Mouse (Mus musculus): ENCODE measurements around the gene Ntm.

The Ntm gene

GRCm38 (mm10) chr9:29128416-29128815 is 834.5 kb downstream of the Ntm start:
- DNase-seq (ENCODE audit: low spot score), result no peak

DNA sequence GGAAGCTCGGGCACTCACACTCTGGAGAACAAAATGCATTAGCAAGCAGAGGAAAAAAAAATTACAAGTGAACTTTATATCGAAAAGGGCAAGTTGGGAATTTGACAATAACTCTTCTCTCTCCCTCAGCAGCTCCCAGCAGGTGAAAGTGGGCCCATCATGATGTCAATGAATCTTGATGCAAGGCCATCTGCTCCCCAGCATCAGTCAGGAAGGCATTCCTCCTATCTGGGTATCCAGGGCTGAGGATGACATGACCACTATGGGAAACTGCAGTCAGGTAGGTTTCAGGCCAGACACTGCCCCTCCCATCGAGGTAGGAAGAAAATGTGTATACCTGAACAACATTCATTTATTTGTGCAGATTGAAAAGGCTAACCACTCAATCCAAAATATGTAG is 838.5 kb downstream of the Ntm start:
- DNase-seq (ENCODE audit: low spot score), result no peak

DNA sequence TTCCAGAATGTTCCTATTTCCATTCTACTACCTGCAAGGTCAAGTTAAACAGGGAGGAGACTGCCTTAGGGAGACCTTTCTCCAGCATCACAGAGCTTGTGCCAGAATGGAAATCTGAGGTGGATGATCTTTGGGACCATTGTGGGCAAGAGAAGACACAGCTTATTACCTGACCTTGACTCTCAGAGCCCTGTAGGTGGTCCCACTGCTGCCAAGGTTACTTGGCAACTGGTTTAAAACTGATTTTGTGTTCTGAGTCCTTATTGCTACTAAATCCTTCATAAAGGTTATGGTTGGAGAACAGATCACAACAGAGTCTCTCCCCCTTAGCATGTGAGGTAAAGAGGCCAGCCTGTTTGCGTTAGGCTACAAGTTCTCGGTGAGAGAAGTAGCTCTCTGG is 839.1 kb downstream of the Ntm start:
- DNase-seq (ENCODE audit: low spot score), result no peak

- no peak for DNase-seq (ENCODE audit: low spot score)
Observed at GRCm38 (mm10) chr9:29117561-29118112, 845.3 kb downstream of the Ntm start.

GRCm38 (mm10) chr9:29115337-29115736 is 847.6 kb downstream of the Ntm start:
- DNase-seq (ENCODE audit: low spot score), result no peak

- no peak for DNase-seq (ENCODE audit: low spot score)
Observed at GRCm38 (mm10) chr9:29106771-29107170, 856.2 kb downstream of the Ntm start.

DNA sequence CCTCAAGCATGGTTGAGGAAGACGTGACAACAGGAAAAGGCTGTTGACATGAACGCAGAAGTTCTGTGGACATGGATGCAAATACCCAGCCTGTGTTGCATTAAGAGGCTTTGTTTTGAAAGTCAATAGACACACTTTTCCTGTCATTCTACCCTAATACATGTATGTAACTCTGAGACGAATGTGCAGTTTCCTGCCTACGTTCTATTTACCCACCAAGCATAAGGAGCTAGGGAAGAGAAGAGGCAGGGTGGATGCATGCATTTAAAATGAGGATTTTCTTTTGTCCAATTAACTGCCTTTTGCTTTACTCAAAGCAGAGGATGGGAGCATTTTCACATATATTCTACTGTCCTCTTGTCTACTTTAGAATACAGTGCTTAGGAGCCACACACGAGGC is 858.5 kb downstream of the Ntm start:
- no peak for DNase-seq (ENCODE audit: low spot score)

GRCm38 (mm10) chr9:29103993-29104392 is 858.9 kb downstream of the Ntm start:
- DNase-seq (ENCODE audit: low spot score), result no peak

- no peak for DNase-seq (ENCODE audit: low spot score)
Observed at GRCm38 (mm10) chr9:29100624-29101023, 862.3 kb downstream of the Ntm start.

GRCm38 (mm10) chr9:29092443-29092842 is 870.5 kb downstream of the Ntm start:
- DNase-seq (ENCODE audit: low spot score), result no peak

DNA sequence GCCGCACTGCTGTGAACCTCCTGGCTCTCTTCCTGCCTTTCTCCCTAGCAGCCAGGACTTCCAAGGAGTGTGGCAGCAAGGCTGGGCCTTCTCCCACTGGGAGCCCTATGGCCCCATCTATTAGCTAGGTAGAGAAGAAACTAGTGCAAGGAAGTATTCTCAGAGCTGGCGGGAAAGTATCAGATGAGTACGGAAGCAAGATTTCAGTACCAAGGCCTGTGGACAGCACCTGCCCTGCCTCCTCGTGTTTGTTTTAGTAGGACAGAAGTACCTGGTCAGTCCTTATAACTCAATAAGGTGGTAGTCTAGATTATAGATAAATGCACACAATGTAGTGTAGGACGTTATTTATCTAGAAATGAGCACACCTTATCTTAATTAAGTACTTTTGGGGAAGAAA is 874.3 kb downstream of the Ntm start:
- DNase-seq (ENCODE audit: low spot score), result no peak

DNA sequence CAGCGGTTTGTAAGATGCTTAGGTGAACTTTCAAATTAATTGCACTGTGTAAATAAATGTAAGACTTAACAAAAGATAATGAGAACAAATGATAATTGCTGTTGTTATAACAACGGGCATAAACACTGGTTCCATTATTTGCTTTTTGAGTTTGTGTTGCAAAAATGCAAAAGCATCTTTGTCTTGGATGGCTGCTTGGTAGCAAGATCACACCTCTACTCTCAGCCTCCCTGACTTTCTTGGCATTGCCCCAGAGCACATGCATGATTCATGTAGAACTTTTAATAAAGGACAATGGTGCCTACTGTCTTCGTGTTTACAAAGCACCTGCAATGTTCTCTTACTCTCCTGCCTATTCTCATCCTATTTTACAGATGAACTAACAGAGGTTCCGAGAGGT is 875.3 kb downstream of the Ntm start:
- DNase-seq (ENCODE audit: low spot score), result no peak

- DNase-seq (ENCODE audit: low spot score), result no peak
Observed at GRCm38 (mm10) chr9:29087171-29087570, 875.8 kb downstream of the Ntm start.

DNA sequence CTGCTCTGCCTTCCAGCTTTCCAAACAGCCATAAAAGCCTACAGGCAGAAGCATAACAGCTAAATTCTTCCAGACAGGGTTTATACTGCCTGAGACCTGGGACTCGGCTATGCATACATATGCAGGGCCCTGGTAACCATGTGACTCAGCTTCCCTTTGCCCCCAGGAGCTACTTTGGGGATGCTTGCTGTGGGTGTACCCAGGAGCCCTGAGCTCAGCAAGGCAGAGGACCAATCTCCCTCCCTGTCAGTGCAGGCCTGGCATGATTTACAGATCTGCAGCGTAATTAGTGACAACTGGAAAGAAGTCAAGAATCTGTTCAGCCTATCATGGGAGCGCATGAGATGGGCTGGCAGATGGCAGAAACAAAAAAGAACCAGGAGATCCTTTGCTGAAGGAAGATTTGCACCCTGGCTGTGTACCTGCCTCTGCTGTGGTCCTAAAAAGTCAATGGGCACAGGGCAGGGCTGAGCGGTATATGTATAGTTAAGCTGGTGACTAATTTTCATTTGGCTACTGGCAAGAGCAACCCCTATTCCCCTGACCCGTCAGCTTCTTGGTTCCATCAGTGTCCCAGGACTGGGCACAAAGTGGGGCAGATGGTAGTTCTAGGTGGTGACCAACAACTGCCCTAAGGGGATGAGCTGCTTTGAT is 886.9 kb downstream of the Ntm start:
- no peak for DNase-seq (ENCODE audit: low spot score)

DNA sequence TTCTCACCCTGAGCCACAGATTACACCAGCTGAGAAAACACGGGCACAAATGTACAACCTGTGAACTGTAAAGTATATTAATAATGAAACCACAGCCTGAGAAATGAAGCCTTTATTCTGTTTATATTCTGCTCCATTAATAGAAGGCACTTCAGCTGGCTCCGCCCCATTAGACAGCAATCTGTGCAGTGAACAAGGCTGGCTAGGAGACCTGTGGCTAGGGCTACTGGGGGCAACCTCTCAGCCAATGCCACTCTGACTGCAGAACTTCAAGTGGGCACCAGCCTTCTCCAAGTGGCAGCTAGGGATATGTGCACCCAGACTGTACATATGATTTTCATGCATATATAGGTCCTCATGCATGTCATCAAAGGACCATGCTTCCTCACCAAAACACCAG is 887.7 kb downstream of the Ntm start:
- no peak for DNase-seq (ENCODE audit: low spot score)

- DNase-seq (ENCODE audit: low spot score), result no peak
Observed at GRCm38 (mm10) chr9:29074494-29074893, 888.4 kb downstream of the Ntm start.

DNA sequence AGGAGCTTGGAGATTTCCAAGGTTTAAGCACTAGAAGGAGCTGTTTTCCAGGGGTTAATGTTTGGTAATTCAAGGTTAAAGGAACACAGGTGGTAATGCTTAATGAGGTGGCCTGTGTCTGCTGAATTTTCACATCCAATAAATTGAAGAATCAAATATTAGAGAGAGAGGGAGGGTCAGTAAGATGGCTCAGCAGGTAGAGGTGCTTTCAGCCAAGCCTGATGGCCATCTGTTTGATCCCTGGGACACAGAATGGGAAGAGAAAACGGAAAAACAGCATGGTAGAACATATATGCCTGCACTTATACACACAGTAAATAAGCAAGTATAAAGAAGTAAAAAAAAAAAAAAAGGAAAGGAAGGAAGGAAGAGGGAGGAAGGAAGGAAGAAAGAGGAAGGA is 890.9 kb downstream of the Ntm start:
- no peak for DNase-seq (ENCODE audit: low spot score)

DNA sequence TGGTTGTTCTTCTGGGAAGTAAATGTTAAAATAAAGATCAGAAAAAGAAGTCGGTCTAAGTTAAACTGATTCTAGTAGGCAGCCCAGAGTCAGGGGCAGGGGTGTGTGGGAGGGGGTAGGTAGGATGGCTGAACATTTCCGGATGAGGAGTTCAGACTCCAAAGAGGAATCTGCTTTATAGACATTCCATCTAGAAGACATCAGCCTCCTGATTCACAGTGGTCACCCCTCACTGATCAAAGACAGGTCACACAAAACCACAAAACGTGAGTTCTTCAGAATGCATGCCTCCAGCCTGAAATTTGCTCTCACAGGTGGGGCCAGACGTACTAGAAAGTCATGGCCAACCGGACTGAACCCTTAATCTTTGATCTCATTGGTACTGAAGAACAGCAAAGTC is 895.4 kb downstream of the Ntm start:
- no peak for DNase-seq (ENCODE audit: low spot score)

- no peak for DNase-seq (ENCODE audit: low spot score)
Observed at GRCm38 (mm10) chr9:29060293-29060692, 902.6 kb downstream of the Ntm start.

DNA sequence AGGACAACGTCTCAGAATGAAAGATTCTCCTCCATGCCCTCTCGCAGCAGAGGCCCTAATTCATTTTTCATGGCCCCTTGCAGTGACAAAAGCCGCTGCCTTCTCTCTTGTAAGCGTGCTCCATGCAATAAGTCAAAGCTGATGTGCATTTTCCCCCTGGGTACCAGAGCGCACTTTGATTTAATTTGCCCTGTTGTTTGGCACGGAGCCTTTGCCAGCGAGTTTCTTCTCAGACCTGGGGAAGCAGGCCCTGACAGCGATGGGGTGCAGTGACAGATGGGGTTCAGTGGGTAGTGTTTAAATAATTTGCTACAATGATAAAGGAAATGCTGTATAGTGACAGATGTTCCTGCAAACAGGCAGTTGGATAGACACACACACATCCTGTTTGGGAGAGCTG is 904.1 kb downstream of the Ntm start:
- DNase-seq (ENCODE audit: low spot score), result no peak

- no peak for DNase-seq (ENCODE audit: low spot score)
Observed at GRCm38 (mm10) chr9:29055637-29056036, 907.3 kb downstream of the Ntm start.

DNA sequence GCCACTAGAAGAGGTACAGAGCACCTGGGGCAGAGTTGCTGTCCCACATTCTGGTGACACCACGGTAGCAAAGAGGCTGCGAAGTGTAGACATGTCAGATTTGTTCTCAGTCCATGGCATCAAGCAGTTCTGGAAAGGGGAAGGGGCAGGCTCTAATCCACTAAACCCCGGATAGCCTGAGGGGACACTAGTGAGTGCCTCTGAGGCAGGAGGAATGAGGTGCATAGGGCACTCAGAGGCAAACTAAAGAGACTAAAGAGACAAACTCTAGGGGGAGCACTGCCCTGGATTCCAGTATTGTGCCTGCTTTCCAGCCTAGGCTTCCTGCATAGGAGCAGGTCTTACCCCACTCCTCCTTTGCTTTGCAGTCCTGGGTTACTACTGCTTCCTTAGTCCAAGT is 926.5 kb downstream of the Ntm start:
- no peak for DNase-seq (ENCODE audit: low spot score)

GRCm38 (mm10) chr9:29036058-29036457 is 926.9 kb downstream of the Ntm start:
- no peak for DNase-seq (ENCODE audit: low spot score)

GRCm38 (mm10) chr9:29026410-29026809 is 936.5 kb downstream of the Ntm start:
- DNase-seq (ENCODE audit: low spot score), result no peak

All from ovary, postnatal 36 days (tissue).